Mouse (Mus musculus): ENCODE measurements around the gene Ccdc158. TPM values are rescaled to one million over a fixed set of nuclear protein-coding genes. Genes with fewer than 3 reads are reported as not detected.

The Ccdc158 gene
- 0.14 TPM for polyA plus RNA-seq (2017; shearing (Covaris generic))

GRCm38 (mm10) chr5:92674859-92675573 is at the start of gene Ccdc158:
Gene Ccdc158, minus strand, starts transcription at chr5:92675271.

GRCm38 (mm10) chr5:92683351-92683807 is 8.3 kb upstream of the Ccdc158 start, which contains the start of gene Shroom3:
Gene Shroom3, plus strand, starts transcription at chr5:92683435.

DNA sequence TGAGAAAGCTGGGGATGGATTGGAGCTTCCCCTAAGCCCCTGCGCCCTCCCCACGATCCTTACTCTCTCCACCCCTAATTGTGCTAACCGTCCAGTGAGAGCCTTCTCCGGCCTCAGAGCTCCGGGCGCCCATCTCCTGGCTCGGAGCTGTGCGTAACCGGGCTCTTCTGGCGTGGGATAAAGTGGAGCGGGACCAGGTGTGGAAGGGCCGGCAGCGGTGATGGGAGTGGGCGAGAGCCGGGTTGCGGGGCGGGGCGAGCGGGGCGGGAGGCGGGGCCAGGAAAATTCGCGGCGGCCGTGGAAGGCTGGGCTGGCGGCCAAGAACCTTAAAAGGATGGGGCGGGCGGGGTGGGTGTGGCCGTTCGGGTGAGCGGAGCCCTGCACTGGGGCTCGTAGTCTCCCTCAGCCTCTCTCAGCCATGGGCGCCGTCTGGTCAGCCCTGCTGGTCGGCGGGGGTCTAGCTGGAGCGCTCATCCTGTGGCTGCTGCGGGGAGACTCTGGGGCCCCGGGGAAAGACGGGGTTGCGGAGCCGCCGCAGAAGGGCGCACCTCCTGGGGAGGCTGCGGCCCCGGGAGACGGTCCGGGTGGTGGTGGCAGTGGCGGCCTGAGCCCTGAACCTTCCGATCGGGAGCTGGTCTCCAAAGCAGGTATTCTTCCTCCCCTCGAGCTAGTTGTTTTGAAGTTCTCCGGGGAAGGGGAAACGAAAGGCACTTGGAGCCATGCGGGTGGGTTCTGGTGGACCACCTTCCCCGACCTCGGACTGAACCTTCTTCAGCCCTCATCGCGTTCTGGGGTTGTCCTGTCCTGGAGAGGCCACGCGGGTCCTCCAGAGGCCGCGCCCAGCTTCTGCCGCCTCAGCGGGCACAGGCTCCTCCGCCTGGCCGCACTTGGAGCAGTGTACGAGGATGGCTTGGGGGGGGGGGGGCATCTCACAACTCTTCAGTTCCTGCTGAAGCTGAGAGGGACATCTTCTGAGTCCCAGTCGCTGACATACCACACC is 72.1 kb downstream of the Ccdc158 start, which contains the start of gene Stbd1:
Gene Stbd1, plus strand, starts transcription at position 351 of the 1,000 bp plus-strand sequence.

Other genes starting within 250 kb of the Ccdc158 start
- gene Nup54, start 240.1 kb downstream of the Ccdc158 start, polyA plus RNA-seq (2017; shearing (Covaris generic)) = 48.7 TPM
- 29.7 TPM for gene Scarb2, start 168.4 kb downstream of the Ccdc158 start, polyA plus RNA-seq (2017; shearing (Covaris generic))
- gene Fam47e, start 120.2 kb downstream of the Ccdc158 start, polyA plus RNA-seq (2017; shearing (Covaris generic)) = not detected
- 0.32 TPM for gene Stbd1, start 72.2 kb downstream of the Ccdc158 start, polyA plus RNA-seq (2017; shearing (Covaris generic))
- gene Shroom3, start 8.2 kb upstream of the Ccdc158 start, polyA plus RNA-seq (2017; shearing (Covaris generic)) = not detected